Mouse (Mus musculus) midbrain, embryonic 15.5 days (tissue): ENCODE data around the gene Pdha2. TPM values are rescaled to one million over a fixed set of nuclear protein-coding genes. Genes with fewer than 3 reads are reported as not detected.

Experiments used
- ATAC-seq: fragments of 200-750 bp; cut with Nextera tagmentation; replicated peaks from 2 replicates; pipeline ENCODE4 v1.8.0; 2017; ENCODE audit warnings: moderate TSS enrichment
- H3K27ac ChIP-seq: fragments of 300-500 bp; sonication (generic); 2 replicates; pipeline ENCODE4 v1.5.1; 2015; ENCODE audit warnings: mild to moderate bottlenecking, inconsistent platforms
- H3K27me3 ChIP-seq: fragments of 300-500 bp; sonication (generic); replicated peaks from 2 replicates; pipeline ENCODE4 v1.6.1; 2015; ENCODE audit warnings: inconsistent platforms
- H3K36me3 ChIP-seq: fragments of 300-500 bp; sonication (generic); replicated peaks from 2 replicates; pipeline ENCODE4 v1.6.1; 2015; ENCODE audit warnings: inconsistent platforms
- H3K4me1 ChIP-seq: fragments of 300-500 bp; sonication (generic); 2 replicates; pipeline ENCODE4 v1.6.1; 2015; ENCODE audit warnings: inconsistent platforms
- H3K4me2 ChIP-seq: fragments of 300-500 bp; sonication (generic); 2 replicates; pipeline ENCODE4 v1.6.1; 2015; ENCODE audit warnings: inconsistent platforms, mild to moderate bottlenecking, moderate library complexity
- H3K4me3 ChIP-seq: fragments of 300-500 bp; sonication (generic); 2 replicates; pipeline ENCODE4 v1.5.1; 2015; ENCODE audit warnings: mild to moderate bottlenecking, inconsistent platforms
- H3K9ac ChIP-seq: fragments of 300-500 bp; sonication (generic); 2 replicates; pipeline ENCODE4 v1.6.1; 2015; ENCODE audit warnings: mild to moderate bottlenecking, inconsistent platforms
- H3K9me3 ChIP-seq: fragments of 300-500 bp; sonication (generic); 2 replicates; pipeline ENCODE4 v1.6.1; 2016; ENCODE audit warnings: inconsistent platforms
- WGBS: fragments of 180-500 bp; shearing (Covaris S2); methylation state at CpG from one replicate; pipeline ENCODE4 v1.1.7; 2015; ENCODE audit warnings: mixed read lengths; 5-methylcytosine and 5-hydroxymethylcytosine counted together
- polyA plus RNA-seq: library from polyadenylated mRNA; unstranded; fragments of >200 nt; fragmentation: Nextera tagmentation; extraction: Ambion mirVana; gene quantifications from 2 replicates; pipeline ENCODE4 v1.2.1, GENCODE M21; 2015

Gene Pdha2
- polyA plus RNA-seq: not detected in 2 replicates

DNA sequence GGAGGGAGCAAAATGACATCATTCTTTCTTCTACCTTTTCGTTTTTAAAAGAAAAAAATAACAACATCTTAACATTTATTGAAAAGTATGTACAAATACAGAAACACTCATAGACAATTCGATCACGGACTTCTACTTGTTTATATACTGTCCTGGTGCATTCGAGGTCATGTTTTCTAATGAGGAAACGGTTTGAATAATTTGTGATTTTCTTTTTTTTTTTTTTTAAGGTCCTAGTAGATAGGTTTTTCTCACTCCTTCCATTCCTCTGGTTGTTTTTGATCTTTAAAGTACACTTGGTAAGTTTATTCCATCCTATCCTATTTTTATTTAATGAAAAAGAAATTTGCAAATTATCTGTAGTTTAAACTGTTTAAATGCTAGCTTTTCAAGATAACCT lies at the start of gene Pdha2:
Gene Pdha2, minus strand, starts transcription at position 101 of the 400 bp plus-strand sequence.
- Histone ChIP-seq H3K4me1 (no peaks in the 10 kb centered on the region), H3K27ac (no peak within 1 kb of the TSS), H3K4me2 (no peak within 1 kb of the TSS), H3K9ac (no peak within 1 kb of the TSS), H3K9me3 (peaks cover 6% of the 10 kb centered on the region; the same call in 1 of the 2 replicates), H3K36me3 (no peaks in the 10 kb centered on the region), H3K4me3 (no peak within 1 kb of the TSS), H3K27me3 (no peaks in the 10 kb centered on the region)
- 91% methylated on average over 5 of the region's 5 CpGs for WGBS
- ATAC-seq: no peak

DNA sequence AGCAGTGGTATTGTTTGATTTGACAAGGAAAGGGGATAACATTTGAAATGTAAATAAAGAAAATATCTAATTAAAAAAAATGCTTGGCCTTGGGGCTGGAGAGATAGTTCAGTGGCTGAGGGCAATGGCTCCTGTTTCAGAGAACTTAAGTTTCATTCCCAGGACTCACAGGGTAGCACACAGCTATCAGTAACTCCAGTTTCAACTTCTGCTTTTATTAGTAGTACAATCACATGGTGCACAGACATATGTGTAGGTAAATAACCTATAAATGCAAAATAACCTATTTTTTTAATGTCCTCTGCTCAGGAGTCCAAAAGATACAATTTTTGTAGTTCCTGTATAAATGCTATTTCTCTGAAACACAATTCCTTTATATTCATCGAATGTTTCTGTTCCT lies 48.4 kb upstream of the Pdha2 start:
- 97% methylated on average over 1 of the region's 1 CpGs for WGBS
- Histone ChIP-seq H3K9me3 (no peaks in the 10 kb centered on the region), H3K36me3 (no peaks in the 10 kb centered on the region), H3K4me1 (no peaks in the 10 kb centered on the region), H3K4me3 (no peak overlapping the region), H3K27me3 (no peaks in the 10 kb centered on the region), H3K4me2 (no peak overlapping the region), H3K27ac (no peak overlapping the region), H3K9ac (no peak overlapping the region)
- no peak for ATAC-seq

DNA sequence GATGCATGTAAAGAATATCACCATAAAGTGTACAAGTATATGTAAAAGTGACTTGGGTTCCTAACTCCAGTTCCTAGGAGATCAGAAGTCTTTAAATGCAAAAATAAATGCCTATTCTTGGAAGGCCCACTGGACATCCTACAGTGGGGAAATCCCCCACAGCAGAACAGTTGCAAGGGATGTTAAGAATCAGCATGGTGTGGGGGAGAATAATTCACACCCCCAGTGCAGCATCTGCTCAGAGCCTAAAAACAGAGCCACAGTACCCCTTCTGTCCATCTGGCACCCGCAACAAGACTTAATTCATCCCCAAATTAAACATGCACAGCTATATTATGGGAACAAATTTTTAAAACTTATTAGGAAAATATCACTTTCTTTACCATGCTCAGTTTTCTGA lies 39.3 kb upstream of the Pdha2 start:
- H3K27me3 ChIP-seq: no peaks in the 10 kb centered on the region
- no peak for ATAC-seq
- no peak overlapping the region for H3K4me2 ChIP-seq

DNA sequence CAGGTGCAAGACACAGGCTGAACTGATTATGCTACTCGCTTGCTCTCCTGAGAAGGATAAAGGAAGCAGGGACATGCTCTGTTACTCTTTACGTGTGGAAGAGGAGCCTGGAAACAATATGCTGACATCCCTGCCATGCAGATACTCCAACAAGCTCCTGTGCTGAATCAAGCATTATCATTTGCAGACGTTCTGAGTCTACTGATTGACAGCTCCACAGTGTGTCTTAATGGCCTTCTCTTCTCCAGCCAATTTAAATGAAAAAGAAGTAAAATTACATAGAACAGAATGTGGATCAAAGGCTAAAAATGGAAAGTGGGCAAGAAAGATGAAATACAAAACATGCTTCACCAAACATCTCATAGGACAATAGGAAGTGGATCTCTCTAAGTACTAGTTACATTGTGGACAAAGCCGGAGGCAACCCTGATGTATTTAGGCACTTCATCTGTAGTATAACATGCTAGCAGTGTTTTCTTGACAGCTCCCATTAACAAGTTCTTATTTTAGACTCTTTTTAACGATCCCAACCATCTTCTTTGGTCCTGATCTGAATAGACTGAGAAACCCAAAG lies 32.7 kb upstream of the Pdha2 start:
- ATAC-seq: no peak
- no peak overlapping the region for H3K4me3 ChIP-seq
- no peaks in the 10 kb centered on the region; the same call in 1 of the 2 replicates for H3K4me1 ChIP-seq
- H3K4me2 ChIP-seq: no peak overlapping the region
- WGBS: 45% methylated on average over 5 of the region's 5 CpGs
- H3K36me3 ChIP-seq: no peaks in the 10 kb centered on the region
- no peak overlapping the region for H3K9ac ChIP-seq
- H3K27ac ChIP-seq: no peak overlapping the region
- H3K9me3 ChIP-seq: no peaks in the 10 kb centered on the region
- H3K27me3 ChIP-seq: no peaks in the 10 kb centered on the region

More for the DNA sequence above, 39.3 kb upstream of the Pdha2 start:
- WGBS: 79% methylated on average over 1 of the region's 1 CpGs
- no peak overlapping the region for H3K27ac ChIP-seq
- no peaks in the 10 kb centered on the region for H3K36me3 ChIP-seq
- H3K4me3 ChIP-seq: no peak overlapping the region
- H3K9ac ChIP-seq: no peak overlapping the region
- no peaks in the 10 kb centered on the region for H3K4me1 ChIP-seq
- no peaks in the 10 kb centered on the region for H3K9me3 ChIP-seq

DNA sequence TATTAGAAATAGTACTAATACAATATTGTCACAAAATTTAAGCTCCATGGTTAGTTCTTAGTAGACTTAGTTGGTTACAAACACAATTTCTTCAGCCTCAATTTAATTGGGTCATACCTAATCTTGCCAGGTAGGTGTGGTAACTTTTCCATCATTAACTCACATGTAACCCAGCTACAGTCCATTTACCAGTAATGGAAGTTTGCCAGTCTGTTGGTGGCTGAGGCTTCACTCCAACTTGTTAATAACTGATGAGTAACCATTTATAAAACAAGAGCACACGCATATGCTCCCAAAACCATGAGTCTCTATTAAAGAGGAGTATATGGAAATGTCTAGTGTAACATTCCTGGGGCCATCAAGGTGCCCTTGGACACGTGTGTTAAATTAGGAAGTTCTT lies 25.9 kb upstream of the Pdha2 start:
- H3K9me3 ChIP-seq: no peaks in the 10 kb centered on the region
- no peak overlapping the region for H3K4me3 ChIP-seq
- no peaks in the 10 kb centered on the region for H3K27me3 ChIP-seq
- ATAC-seq: no peak
- no peaks in the 10 kb centered on the region for H3K4me1 ChIP-seq
- H3K4me2 ChIP-seq: no peak overlapping the region
- H3K27ac ChIP-seq: no peak overlapping the region
- 78% methylated on average over 2 of the region's 2 CpGs for WGBS
- H3K9ac ChIP-seq: no peak overlapping the region
- H3K36me3 ChIP-seq: no peaks in the 10 kb centered on the region

DNA sequence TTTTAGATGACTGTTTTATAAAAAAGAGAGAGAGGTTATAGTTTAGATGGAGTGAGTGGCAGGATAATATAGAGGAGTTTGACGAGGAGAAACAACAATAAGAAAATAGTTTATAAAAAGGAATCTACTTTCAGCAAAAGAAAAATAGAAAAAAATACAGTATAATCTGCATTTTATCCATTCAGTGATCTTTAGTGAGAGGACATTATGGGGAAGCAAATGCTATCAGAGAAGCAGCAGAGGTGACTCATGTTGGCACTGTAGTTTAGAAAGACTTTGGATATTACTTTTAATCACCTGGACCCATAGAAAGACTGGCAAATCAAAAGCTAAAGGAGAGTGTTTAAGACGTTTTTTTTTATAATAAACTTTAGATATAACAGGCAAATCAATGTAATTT lies 17.0 kb upstream of the Pdha2 start:
- WGBS: 66% methylated on average over 2 of the region's 2 CpGs
- ATAC-seq: no peak
- no peak overlapping the region for H3K27ac ChIP-seq
- no peak overlapping the region for H3K4me2 ChIP-seq
- H3K9ac ChIP-seq: no peak overlapping the region
- no peaks in the 10 kb centered on the region for H3K36me3 ChIP-seq
- no peaks in the 10 kb centered on the region for H3K27me3 ChIP-seq
- no peak overlapping the region for H3K4me3 ChIP-seq
- H3K9me3 ChIP-seq: no peaks in the 10 kb centered on the region
- H3K4me1 ChIP-seq: no peaks in the 10 kb centered on the region

DNA sequence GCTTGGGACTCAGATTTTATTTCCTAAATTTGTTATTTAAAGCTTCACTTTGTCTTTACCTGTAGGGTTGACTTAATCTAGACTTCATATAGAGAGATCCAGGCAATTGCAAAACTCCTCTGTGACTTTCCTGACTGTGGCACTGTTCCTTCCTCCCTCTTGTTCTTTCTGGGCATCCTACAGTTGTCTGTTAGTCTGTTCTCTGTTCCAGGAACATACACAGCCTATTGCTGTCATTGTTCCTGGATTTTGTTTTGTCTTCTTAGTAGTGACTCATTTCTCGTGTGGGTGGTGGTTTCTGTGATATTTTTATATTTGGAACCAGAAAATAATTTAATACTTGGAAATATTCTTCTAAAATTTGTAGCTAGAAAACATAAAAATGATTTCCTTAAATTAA lies 10.2 kb upstream of the Pdha2 start:
- Histone ChIP-seq H3K9me3 (no peaks in the 10 kb centered on the region), H3K9ac (no peak overlapping the region), H3K27me3 (no peaks in the 10 kb centered on the region), H3K36me3 (no peaks in the 10 kb centered on the region), H3K4me3 (no peak overlapping the region), H3K4me1 (no peaks in the 10 kb centered on the region), H3K4me2 (no peak overlapping the region), H3K27ac (no peak overlapping the region)
- WGBS: 82% methylated on average over 1 of the region's 1 CpGs
- ATAC-seq: no peak

DNA sequence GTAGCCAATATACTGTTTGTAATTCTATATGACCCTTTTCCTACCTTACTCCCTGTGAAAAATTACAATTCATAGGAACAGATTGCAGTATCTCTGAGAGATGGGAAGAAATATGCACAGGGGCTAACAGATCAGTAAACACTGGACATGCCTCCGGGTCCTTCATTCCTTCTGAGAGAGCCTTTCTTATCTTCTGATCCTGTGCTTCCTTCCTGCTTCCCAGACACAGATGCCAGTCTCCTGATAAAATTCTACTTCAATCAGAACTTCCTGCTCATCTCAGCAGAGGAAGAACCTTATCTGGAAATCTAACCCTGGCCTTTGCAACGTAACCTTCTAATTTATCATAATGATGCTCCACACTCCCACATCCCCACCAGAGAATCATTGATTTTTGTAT lies 6.4 kb upstream of the Pdha2 start:
- WGBS: 90% methylated on average over 2 of the region's 2 CpGs
- Histone ChIP-seq H3K4me1 (no peaks in the 10 kb centered on the region), H3K4me3 (no peak overlapping the region), H3K27ac (no peak overlapping the region), H3K27me3 (no peaks in the 10 kb centered on the region), H3K9me3 (no peaks in the 10 kb centered on the region), H3K36me3 (no peaks in the 10 kb centered on the region), H3K4me2 (no peak overlapping the region), H3K9ac (no peak overlapping the region)
- ATAC-seq: no peak

DNA sequence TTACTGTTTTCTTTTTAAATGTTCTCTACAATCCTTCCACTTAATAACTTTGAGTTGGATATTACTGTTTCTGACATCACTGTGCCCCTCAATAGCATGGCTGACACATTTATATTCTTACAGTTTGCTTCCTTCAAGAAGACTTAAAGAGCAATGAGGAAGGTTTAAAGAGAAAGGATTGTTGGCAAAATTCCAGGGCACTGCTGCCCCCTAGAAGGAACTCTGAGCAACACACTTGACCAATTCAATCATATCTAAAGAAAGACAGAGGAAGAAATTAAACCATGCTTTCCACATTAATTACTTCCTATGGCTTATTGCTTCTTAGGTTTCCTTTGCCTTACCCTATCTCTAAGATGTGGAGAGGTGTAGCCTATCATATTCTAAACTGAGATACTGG lies 4.8 kb upstream of the Pdha2 start:
- Histone ChIP-seq H3K4me3 (no peak overlapping the region), H3K27me3 (no peaks in the 10 kb centered on the region), H3K9ac (no peak overlapping the region), H3K27ac (no peak overlapping the region), H3K4me1 (no peaks in the 10 kb centered on the region), H3K9me3 (no peaks in the 10 kb centered on the region), H3K4me2 (no peak overlapping the region), H3K36me3 (no peaks in the 10 kb centered on the region)
- ATAC-seq: no peak

DNA sequence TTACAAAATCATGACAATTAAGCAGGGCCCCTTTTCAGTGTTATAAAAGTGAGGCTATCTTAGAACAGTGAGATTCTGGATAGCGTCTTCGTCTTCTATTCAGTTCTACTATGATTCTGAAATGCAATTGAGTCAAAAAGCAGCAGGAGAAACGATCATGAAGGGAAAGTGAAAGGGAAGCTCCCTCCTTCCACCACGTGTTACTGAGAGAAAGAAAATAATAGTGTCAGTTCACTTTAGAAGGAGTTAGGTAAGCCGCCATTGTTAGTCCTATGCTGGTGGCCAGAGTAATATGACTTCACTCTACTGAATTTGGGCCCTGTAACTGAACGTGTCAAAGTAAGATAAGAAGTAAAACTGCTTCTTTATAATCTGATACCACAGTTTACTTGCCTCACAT lies 4.1 kb upstream of the Pdha2 start:
- no peak for ATAC-seq
- peaks cover 4% of the 10 kb centered on the region; the same call in 1 of the 2 replicates for H3K9me3 ChIP-seq
- H3K27ac ChIP-seq: no peak overlapping the region
- no peak overlapping the region for H3K4me2 ChIP-seq
- no peaks in the 10 kb centered on the region for H3K27me3 ChIP-seq
- no peaks in the 10 kb centered on the region for H3K4me1 ChIP-seq
- H3K9ac ChIP-seq: no peak overlapping the region
- 71% methylated on average over 6 of the region's 6 CpGs for WGBS
- H3K4me3 ChIP-seq: no peak overlapping the region
- H3K36me3 ChIP-seq: no peaks in the 10 kb centered on the region

DNA sequence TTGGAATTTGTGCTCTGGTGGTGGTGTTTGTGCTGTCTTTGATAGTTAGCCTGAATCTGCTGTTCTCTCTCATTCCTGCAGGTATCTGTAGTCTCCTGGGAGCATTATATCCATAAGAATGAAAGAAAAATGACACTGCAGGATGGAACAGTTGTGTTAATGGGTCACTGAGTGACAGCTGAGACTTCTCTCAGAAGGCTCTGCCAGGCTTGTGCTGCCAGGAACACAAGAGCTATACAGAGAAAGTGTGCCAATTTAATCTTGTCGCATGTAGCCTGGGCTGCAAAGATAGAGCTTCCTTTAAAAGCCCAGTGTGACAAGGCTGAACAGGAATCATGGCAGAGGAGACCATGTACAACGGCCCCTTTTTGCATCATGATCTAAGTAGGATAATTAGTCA lies 2.6 kb upstream of the Pdha2 start:
- Histone ChIP-seq H3K27ac (no peak overlapping the region), H3K4me3 (no peak overlapping the region), H3K9me3 (peaks cover 6% of the 10 kb centered on the region; the same call in 1 of the 2 replicates), H3K4me1 (no peaks in the 10 kb centered on the region), H3K27me3 (no peaks in the 10 kb centered on the region), H3K9ac (no peak overlapping the region), H3K4me2 (no peak overlapping the region), H3K36me3 (no peaks in the 10 kb centered on the region)
- ATAC-seq: peak; percentile 66
- WGBS: 60% methylated on average over 2 of the region's 2 CpGs

DNA sequence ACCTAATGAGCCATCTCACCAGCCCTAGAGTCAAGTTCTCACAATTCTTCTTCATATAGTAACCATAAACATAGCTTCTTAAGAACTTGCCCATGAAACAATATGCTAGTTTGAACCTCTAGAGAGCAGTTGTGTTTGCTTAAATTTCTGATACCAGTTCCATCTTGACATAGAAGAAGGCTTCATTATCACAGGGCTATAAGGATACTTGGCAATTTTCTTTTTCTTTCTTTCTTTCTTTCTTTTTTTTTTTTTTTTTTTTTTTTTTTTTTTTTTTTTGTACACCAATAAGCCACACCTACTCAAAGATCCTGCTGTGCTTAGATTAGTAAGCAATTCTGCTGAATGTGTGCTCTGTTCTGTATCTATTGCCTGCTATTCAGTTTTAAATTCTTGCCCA lies 2.0 kb upstream of the Pdha2 start:
- no peaks in the 10 kb centered on the region for H3K36me3 ChIP-seq
- peaks cover 6% of the 10 kb centered on the region; the same call in 1 of the 2 replicates for H3K9me3 ChIP-seq
- H3K4me1 ChIP-seq: no peaks in the 10 kb centered on the region
- H3K9ac ChIP-seq: no peak overlapping the region
- ATAC-seq: no peak
- no peaks in the 10 kb centered on the region for H3K27me3 ChIP-seq
- H3K27ac ChIP-seq: no peak overlapping the region
- H3K4me3 ChIP-seq: no peak overlapping the region
- H3K4me2 ChIP-seq: no peak overlapping the region

DNA sequence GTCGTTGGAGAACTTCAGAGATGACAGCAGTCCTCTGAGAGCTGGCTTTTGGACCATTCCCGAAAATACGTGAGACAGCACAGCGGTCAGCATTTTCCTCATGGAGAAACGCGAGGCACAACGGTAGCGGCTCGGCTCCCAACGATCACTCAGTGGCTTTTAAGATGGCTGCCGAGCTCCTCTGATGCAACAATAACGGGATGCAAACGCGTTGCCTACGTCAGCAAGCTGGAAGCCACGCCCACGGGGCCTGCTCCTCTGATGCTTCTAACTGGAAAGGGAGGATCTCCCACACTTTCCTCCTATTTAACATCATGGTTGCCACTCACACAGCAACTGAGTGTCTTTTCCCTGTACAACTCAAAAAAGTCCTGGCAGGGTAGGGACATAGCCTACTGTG lies 511 bp downstream of the Pdha2 start:
- no peak overlapping the region for H3K4me3 ChIP-seq
- ATAC-seq: no peak
- no peak overlapping the region for H3K9ac ChIP-seq
- H3K9me3 ChIP-seq: peaks cover 6% of the 10 kb centered on the region; the same call in 1 of the 2 replicates
- 96% methylated on average over 17 of the region's 17 CpGs for WGBS
- no peaks in the 10 kb centered on the region for H3K27me3 ChIP-seq
- H3K27ac ChIP-seq: no peak overlapping the region
- H3K36me3 ChIP-seq: no peaks in the 10 kb centered on the region
- H3K4me2 ChIP-seq: no peak overlapping the region
- H3K4me1 ChIP-seq: no peaks in the 10 kb centered on the region
